ENCODE assay signal across 18 mouse cellular contexts in the genomic region with DNA sequence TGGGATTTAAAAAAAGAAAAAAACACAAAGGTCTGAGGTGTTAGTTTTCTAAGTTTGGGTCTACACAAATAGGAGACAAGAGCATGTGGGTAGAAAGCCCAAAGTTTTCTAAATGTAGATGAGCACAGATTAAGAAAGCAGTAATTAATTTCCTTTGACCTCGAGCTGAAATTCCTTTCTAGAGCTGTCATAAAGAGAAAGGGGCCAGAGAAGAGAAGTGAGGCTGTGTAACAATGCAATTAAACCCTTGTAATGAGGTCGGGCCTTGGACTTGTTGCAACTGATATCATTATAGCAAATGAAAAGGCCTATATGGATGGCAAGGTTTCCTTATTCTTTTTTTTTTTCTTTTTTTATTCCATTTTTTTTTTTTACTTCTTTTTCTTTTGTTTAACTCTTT.
"Had no signal": no experiment of that assay in that cellular context is flagged by ENCODE, and none has a peak within 500 bp of the region (broad histone marks: within the 10 kb centered on the region; RNA-seq: fewer than 3 reads in every experiment).

No protein-coding gene starts in this region.

- H3K27me3 ChIP-seq: midbrain, embryonic 12.5 days; neural tube, embryonic 15.5 days had no signal

- H3K4me2 ChIP-seq: lung, embryonic 14.5 days; midbrain, embryonic 12.5 days; neural tube, embryonic 13.5 days; neural tube, embryonic 15.5 days had no signal

- DNase-seq: lung, adult 18-20 months; lung, embryonic 14.5 days; lung, postnatal 10 days; lung, postnatal 4 days; midbrain, embryonic 14.5 days; right cerebral cortex, adult 18-20 months; right cerebral cortex, postnatal 25 days; right cerebral cortex, postnatal 4 days; spleen, adult 18-20 months; thymus, adult 18-20 months; thymus, postnatal 14 days; thymus, postnatal 36 days had no signal

- H3K9ac ChIP-seq: liver, embryonic 14.5 days; lung, embryonic 14.5 days; midbrain, embryonic 12.5 days; neural tube, embryonic 13.5 days; neural tube, embryonic 15.5 days had no signal

- H3K4me3 ChIP-seq: midbrain, embryonic 10.5 days; midbrain, embryonic 12.5 days; myocyte; neural tube, embryonic 13.5 days; neural tube, embryonic 15.5 days had no signal

- H3K9me3 ChIP-seq: midbrain, embryonic 10.5 days; midbrain, embryonic 12.5 days; neural tube, embryonic 13.5 days; neural tube, embryonic 15.5 days had no signal

- H3K4me1 ChIP-seq: midbrain, embryonic 10.5 days; midbrain, embryonic 12.5 days; neural tube, embryonic 13.5 days; neural tube, embryonic 15.5 days had no signal

- H3K36me3 ChIP-seq: midbrain, embryonic 10.5 days; midbrain, embryonic 12.5 days; neural tube, embryonic 13.5 days; neural tube, embryonic 15.5 days had no signal

- H3K27ac ChIP-seq: liver, embryonic 14.5 days; midbrain, embryonic 10.5 days; midbrain, embryonic 12.5 days; neural tube, embryonic 13.5 days; neural tube, embryonic 15.5 days had no signal
